Mouse (Mus musculus) forebrain, embryonic 12.5 days (tissue): Measurements from ENCODE around the gene Gm17359. TPM values are rescaled to one million over a fixed set of nuclear protein-coding genes. Genes with fewer than 3 reads are reported as not detected.

Experiments used
- ATAC-seq: fragments of 200-750 bp; cut with Nextera tagmentation; 2 replicates; pipeline ENCODE4 v1.8.0; 2017; ENCODE audit warnings: moderate TSS enrichment; ENCODE audit not compliant: low FRiP score
- H3K27ac ChIP-seq: fragments of 300-500 bp; sonication (generic); 2 replicates; pipeline ENCODE4 v1.5.1; 2016; ENCODE audit warnings: mild to moderate bottlenecking
- H3K27me3 ChIP-seq: fragments of 300-500 bp; sonication (generic); 2 replicates; pipeline ENCODE4 v1.6.1; 2016; ENCODE audit warnings: mild to moderate bottlenecking
- H3K36me3 ChIP-seq: fragments of 300-500 bp; sonication (generic); replicated peaks from 2 replicates; pipeline ENCODE4 v1.6.1; 2016; ENCODE audit warnings: mild to moderate bottlenecking
- H3K4me1 ChIP-seq: fragments of 300-500 bp; sonication (generic); 2 replicates; pipeline ENCODE4 v1.6.1; 2016
- H3K4me2 ChIP-seq: fragments of 300-500 bp; sonication (generic); 2 replicates; pipeline ENCODE4 v1.6.1; 2016; ENCODE audit warnings: mild to moderate bottlenecking, moderate library complexity
- H3K4me3 ChIP-seq: fragments of 300-500 bp; sonication (generic); replicated peaks from 2 replicates; pipeline ENCODE4 v1.5.1; 2016; ENCODE audit warnings: mild to moderate bottlenecking
- H3K9ac ChIP-seq: fragments of 300-500 bp; sonication (generic); 2 replicates; pipeline ENCODE4 v1.6.1; 2016; ENCODE audit warnings: mild to moderate bottlenecking
- H3K9me3 ChIP-seq: fragments of 300-500 bp; sonication (generic); 2 replicates; pipeline ENCODE4 v1.6.1; 2016
- WGBS: fragments of 180-500 bp; shearing (Covaris S2); methylation state at CpG from one replicate; pipeline ENCODE4 v1.1.7; 2016; 5-methylcytosine and 5-hydroxymethylcytosine counted together
- polyA plus RNA-seq: library from polyadenylated mRNA; unstranded; fragments of >200 nt; fragmentation: Nextera tagmentation; extraction: Ambion mirVana; gene quantifications from 2 replicates; pipeline ENCODE4 v1.2.1, GENCODE M21; 2016

Gene Gm17359
- polyA plus RNA-seq, 1 experiment from 2014 or later = not detected

DNA sequence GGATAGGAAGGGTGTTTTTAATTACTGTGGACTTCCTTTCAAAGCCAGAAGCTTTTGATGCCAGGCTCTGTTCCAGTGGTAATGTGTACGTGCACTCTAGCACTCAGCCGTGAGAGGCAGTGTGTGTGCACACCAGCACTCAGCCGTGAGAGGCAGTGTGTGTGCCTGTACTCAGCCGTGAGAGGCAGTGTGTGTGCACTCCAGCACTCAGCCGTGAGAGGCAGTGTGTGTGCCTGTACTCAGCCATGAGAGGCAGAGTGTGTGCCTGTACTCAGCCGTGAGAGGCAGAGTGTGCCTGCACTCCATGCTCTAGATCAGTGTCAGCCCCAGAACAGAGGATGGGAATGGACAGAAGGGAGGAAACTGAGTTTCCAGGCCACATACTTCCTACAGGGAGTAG lies 160.2 kb downstream of the Gm17359 start:
- H3K4me2 ChIP-seq = no peak overlapping the region
- peaks cover 28% of the 10 kb centered on the region for H3K36me3 ChIP-seq
- no peaks in the 10 kb centered on the region for H3K27me3 ChIP-seq
- no peak overlapping the region for H3K9ac ChIP-seq
- peaks cover 3% of the 10 kb centered on the region; the same call in 1 of the 2 replicates for H3K4me1 ChIP-seq
- 86% methylated on average over 6 of the region's 6 CpGs for WGBS
- H3K9me3 ChIP-seq = no peaks in the 10 kb centered on the region
- no peak overlapping the region for H3K27ac ChIP-seq
- ATAC-seq = no peak
- H3K4me3 ChIP-seq = no peak overlapping the region

DNA sequence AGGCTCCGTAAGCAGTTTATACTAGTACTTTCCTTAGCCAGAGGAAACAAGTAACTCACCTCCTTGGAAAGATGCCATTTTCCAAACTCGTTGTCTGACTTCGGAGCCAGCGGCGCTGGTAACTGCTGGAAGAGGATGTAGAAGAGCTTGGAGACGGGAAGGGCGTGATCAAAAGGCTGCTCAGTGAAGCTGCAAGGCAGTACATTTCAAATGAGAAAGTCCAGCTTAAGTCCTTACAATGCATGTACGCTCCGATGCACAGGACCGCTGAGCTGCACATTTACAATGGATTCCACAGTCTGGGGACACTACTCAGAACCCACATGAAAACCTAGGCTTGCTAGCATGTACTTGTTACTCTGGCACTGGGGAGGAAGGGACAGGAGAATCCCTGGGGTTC lies 163.8 kb downstream of the Gm17359 start:
- no peaks in the 10 kb centered on the region for H3K27me3 ChIP-seq
- H3K36me3 ChIP-seq = peaks cover 13% of the 10 kb centered on the region
- H3K9me3 ChIP-seq = no peaks in the 10 kb centered on the region
- H3K9ac ChIP-seq = no peak overlapping the region
- peaks cover 3% of the 10 kb centered on the region; the same call in 1 of the 2 replicates for H3K4me1 ChIP-seq
- H3K4me3 ChIP-seq = no peak overlapping the region
- H3K4me2 ChIP-seq = no peak overlapping the region
- no peak overlapping the region for H3K27ac ChIP-seq
- ATAC-seq = peak; percentile 81
- 34% methylated on average over 10 of the region's 10 CpGs for WGBS

DNA sequence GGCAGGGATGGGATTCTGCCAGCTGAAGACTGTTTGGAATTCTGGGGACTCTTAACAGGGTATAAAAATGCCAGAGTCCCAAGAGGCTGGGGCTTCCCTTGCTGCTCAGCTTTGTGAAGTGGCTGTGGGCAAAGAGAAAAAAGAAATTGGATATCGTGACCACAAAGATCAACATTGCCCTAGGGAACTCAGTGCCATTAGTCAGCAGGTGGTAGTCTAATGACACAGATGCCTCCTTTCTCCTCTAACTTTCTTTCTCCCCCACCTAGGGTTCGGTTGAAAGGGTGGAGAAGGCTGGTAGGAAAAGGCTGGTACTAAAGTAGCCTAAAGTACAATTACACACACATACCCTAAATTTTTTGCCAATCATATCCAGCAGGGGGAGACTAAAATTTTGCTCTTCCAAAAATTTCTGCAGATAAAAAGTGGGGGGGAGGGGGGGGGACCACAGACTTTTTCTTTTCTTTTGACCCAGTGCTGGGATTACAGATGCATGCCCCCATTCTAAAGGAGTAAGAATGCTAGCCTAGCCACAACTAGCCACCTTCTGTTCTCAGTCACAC lies 164.8 kb downstream of the Gm17359 start:
- Histone ChIP-seq H3K36me3 (peaks cover 18% of the 10 kb centered on the region), H3K4me2 (no peak overlapping the region), H3K4me1 (peaks cover 3% of the 10 kb centered on the region; the same call in 1 of the 2 replicates), H3K27me3 (no peaks in the 10 kb centered on the region), H3K9me3 (no peaks in the 10 kb centered on the region), H3K27ac (no peak overlapping the region), H3K4me3 (no peak overlapping the region), H3K9ac (no peak overlapping the region)
- ATAC-seq = no peak
- 67% methylated on average over 2 of the region's 2 CpGs for WGBS

Other genes with a start within 250 kb of the Gm17359 start
- gene Rapgef2, start 50.1 kb upstream of the Gm17359 start, polyA plus RNA-seq = 9.1 and 10.2 TPM in 2 replicates
- 6.2 and 7.3 TPM in 2 replicates for gene Fnip2, start 231.1 kb downstream of the Gm17359 start, polyA plus RNA-seq